8 mouse cellular contexts compared by ENCODE assay signal in the genomic region with DNA sequence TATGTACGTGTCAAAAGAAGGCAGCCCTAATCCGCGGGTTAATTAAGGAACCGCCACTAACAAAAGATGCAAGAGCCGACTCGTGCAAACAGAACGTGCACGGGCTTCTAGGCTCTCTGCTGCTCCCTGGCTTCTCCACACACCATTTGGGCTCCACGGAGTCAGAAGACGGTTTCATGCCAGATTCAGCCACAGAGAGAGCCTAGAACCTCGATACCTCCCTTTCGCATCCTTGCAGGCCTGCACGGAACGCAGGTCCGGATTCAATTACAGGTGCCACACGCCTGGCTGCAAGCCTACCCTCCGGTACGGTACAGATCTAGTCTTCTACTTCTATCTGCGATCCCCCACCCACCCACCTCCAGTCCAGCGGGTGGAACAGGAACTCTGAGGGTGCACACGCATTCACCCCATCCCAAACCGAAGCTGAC. TPM values are rescaled to one million over a fixed set of nuclear protein-coding genes. Genes with fewer than 3 reads are reported as not detected.
DNase-seq lines count a peak whose midpoint lies in the region; ATAC-seq and TF ChIP-seq lines count a peak whose summit lies in the region.

No protein-coding gene starts in this region.

- no peaks in the 10 kb centered on the region for H3K36me3 ChIP-seq in lung, embryonic 14.5 days (ENCODE audit: insufficient read depth)
- H3K36me3 ChIP-seq in intestine, embryonic 16.5 days (ENCODE audit: control insufficient read depth, insufficient read depth, low read length), result no peaks in the 10 kb centered on the region

- 23% methylated on average over 22 of the region's 22 CpGs for WGBS in lung, embryonic 14.5 days
- 43% methylated on average over 22 of the region's 22 CpGs for WGBS in intestine, embryonic 16.5 days
- WGBS in olfactory bulb, adult 2 months, result 7% methylated on average over 22 of the region's 22 CpGs

- no peak overlapping the region for H3K4me3 ChIP-seq in lung, embryonic 14.5 days (ENCODE audit: low read depth, low read length)
- no peak overlapping the region for H3K4me3 ChIP-seq in intestine, embryonic 16.5 days (ENCODE audit: low read length)
- H3K4me3 ChIP-seq in olfactory bulb, adult 2 months (ENCODE audit: insufficient read depth, low read depth, low read length), result peak overlapping the region; percentile 38

- H3K9ac ChIP-seq in lung, embryonic 14.5 days, result no peak overlapping the region
- H3K9ac ChIP-seq in intestine, embryonic 16.5 days (ENCODE audit: low read depth, low read length), result no peak overlapping the region

- peaks cover 16% of the 10 kb centered on the region for H3K27me3 ChIP-seq in lung, embryonic 14.5 days (ENCODE audit: insufficient read depth, low read length)
- H3K27me3 ChIP-seq in intestine, embryonic 16.5 days (replicated peaks; ENCODE audit: control insufficient read depth, insufficient read depth, low read length), result no peaks in the 10 kb centered on the region

- TF ChIP-seq POLR2A in olfactory bulb, adult 2 months (IDR thresholded peaks at IDR 0.05; ENCODE audit: insufficient read depth, low read depth, low read length), result no peak

- ATAC-seq in cerebellum, adult (ENCODE audit: insufficient number of reproducible peaks, low FRiP score, low TSS enrichment), result no peak
- no peak for ATAC-seq in lung, embryonic 14.5 days (ENCODE audit: insufficient read depth)
- ATAC-seq in intestine, embryonic 16.5 days, result no peak

- H3K9me3 ChIP-seq in lung, embryonic 14.5 days (ENCODE audit: low read depth, low read length), result no peaks in the 10 kb centered on the region
- no peaks in the 10 kb centered on the region for H3K9me3 ChIP-seq in intestine, embryonic 16.5 days (ENCODE audit: control insufficient read depth, low read length)

- DNase-seq in cerebellum, postnatal 14 days, result peak; percentile 58 to 63
- peak; percentile 44 for DNase-seq in lung, embryonic 14.5 days
- no peak for DNase-seq in lung, adult 18-20 months
- DNase-seq in urinary bladder, adult 18-20 months (ENCODE audit: low spot score in 2 of 2), result no peak
- no peak for DNase-seq in gastrocnemius, postnatal 10 days

- no peak overlapping the region for H3K27ac ChIP-seq in lung, embryonic 14.5 days (ENCODE audit: low read depth)
- no peak overlapping the region for H3K27ac ChIP-seq in intestine, embryonic 16.5 days (ENCODE audit: low read length)
- peak overlapping the region; percentile 89 for H3K27ac ChIP-seq in olfactory bulb, adult 2 months (ENCODE audit: insufficient read depth, low read depth, low read length)

- H3K4me2 ChIP-seq in lung, embryonic 14.5 days, result peak overlapping the region; percentile 21; the same call in 1 of the 2 replicates
- peak overlapping the region; percentile 1; the same call in 1 of the 2 replicates for H3K4me2 ChIP-seq in intestine, embryonic 16.5 days (ENCODE audit: low read depth, low read length)

- no peak for TF ChIP-seq CTCF in lung, embryonic 14.5 days (IDR thresholded peaks at IDR 0.05; ENCODE audit: low read depth)
- 0 out of 2 replicates have a peak, but pooled peaks have one; percentile 31 for TF ChIP-seq CTCF in olfactory bulb, adult 2 months (IDR thresholded peaks at IDR 0.05; ENCODE audit: insufficient read depth, low read depth, low read length)

- H3K4me1 ChIP-seq in lung, embryonic 14.5 days (ENCODE audit: insufficient read depth), result peaks cover 35% of the 10 kb centered on the region
- peaks cover 36% of the 10 kb centered on the region for H3K4me1 ChIP-seq in intestine, embryonic 16.5 days (ENCODE audit: control insufficient read depth, insufficient read depth, low read length)
- peaks cover 59% of the 10 kb centered on the region for H3K4me1 ChIP-seq in olfactory bulb, adult 2 months (ENCODE audit: control insufficient read depth, insufficient read depth, low read length)

RNA-seq across cellular contexts. Expression of gene Bcl11b, which starts 26.8 kb away (rescaled TPM):
- polyA plus RNA-seq in lung, embryonic 14.5 days (2014; fragmentation: Nextera tagmentation; extraction: Ambion mirVana), result 4.0 and 4.4 TPM in 2 replicates
- 3.4 and 5.5 TPM in 2 replicates for polyA plus RNA-seq in intestine, embryonic 16.5 days (2015; fragmentation: Nextera tagmentation; extraction: Ambion mirVana)
- polyA plus RNA-seq in olfactory bulb, adult 2 months (2012; ENCODE audit: insufficient read depth, insufficient read length, low replicate concordance, missing spikeins), result 49.8 and 56.3 TPM in 2 replicates
- total RNA-seq in gastrocnemius, postnatal 10 days (2021), result under 1 TPM; 0.21 to 0.27 TPM

Comparison
In these comparisons a context has a peak if more than half of its experiments do, and no peak if none do; other contexts are left out.
1. DNase-seq: peak in cerebellum, postnatal 14 days (2 of 2) and lung, embryonic 14.5 days (single experiment); none in lung, adult 18-20 months (0 of 2), urinary bladder, adult 18-20 months (0 of 2) and gastrocnemius, postnatal 10 days (single experiment).